Mouse (Mus musculus): Measurements from ENCODE around the gene Mpv17. TPM values are rescaled to one million over a fixed set of nuclear protein-coding genes. Genes with fewer than 3 reads are reported as not detected.

Mpv17 gene
- polyA plus RNA-seq (2015; fragmentation: Nextera tagmentation; extraction: Ambion mirVana): 77.0 and 83.6 TPM in 2 replicates

DNA sequence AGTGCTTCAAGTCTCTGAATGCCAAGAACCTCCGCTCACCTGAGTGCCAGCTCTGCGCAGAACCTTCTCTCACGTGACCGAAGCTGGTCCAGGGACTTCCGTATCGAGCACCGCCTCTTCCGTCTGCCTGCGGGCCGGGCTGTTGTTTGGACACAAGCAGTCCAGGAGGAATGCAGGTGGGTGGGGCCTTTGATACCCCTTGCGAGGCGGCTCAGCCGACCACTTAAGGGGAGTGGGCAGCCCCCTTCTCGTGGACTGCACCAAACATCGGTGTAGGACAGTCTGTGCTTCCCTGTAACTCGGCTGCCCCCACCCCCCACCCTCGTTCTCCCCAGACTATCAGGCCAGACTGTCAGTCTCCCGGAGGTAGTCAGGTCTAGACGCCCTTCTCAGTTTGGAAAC lies at the start of gene Mpv17:
Gene Mpv17 (minus strand): TSS at position 100 of the 402 bp plus-strand sequence.
- Histone ChIP-seq H3K4me1 (replicated peaks) (peaks cover 26% of the 10 kb centered on the region), H3K9ac (peak within 1 kb of the TSS; percentile 68), H3K36me3 (peaks cover 37% of the 10 kb centered on the region), H3K27ac (peak within 1 kb of the TSS; percentile 78), H3K4me2 (peak within 1 kb of the TSS; percentile 79), H3K9me3 (replicated peaks) (no peaks in the 10 kb centered on the region), H3K27me3 (no peaks in the 10 kb centered on the region), H3K4me3 (peak within 1 kb of the TSS; percentile 77)
- peak; percentile 93 for ATAC-seq (replicated peaks; ENCODE audit: insufficient number of reproducible peaks, insufficient read depth, low FRiP score, low read depth)
- under 1% methylated on average over 19 of the region's 19 CpGs for WGBS

DNA sequence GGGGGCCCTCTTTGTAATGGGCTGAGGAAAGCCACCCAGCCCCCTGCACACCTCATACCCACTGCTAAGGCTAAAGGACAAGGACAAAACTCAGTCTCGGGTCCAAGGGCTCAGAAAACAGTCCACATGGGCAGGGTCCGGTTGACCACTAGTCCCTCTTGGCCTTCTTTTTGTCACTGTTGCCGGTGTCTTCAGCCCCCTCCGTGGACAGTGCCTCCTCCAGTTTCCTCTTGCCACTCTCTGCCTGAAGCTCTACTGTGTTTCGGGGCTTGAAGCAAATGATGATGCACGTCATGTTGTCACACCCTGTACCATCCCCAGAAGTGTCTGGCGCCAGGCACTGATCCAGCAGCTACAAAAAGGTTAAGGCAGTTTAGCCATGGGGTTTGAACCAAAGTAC lies 48.9 kb upstream of the Mpv17 start:
- Histone ChIP-seq H3K4me1 (replicated peaks) (peaks cover 25% of the 10 kb centered on the region), H3K9me3 (replicated peaks) (no peaks in the 10 kb centered on the region; the same call in 1 of the 2 replicates), H3K36me3 (peaks cover 74% of the 10 kb centered on the region), H3K27ac (peak overlapping the region; percentile 78), H3K4me2 (peak overlapping the region; percentile 77), H3K27me3 (no peaks in the 10 kb centered on the region), H3K9ac (no peak overlapping the region), H3K4me3 (peak overlapping the region; percentile 74)
- 85% methylated on average over 7 of the region's 7 CpGs for WGBS
- ATAC-seq (replicated peaks; ENCODE audit: insufficient number of reproducible peaks, insufficient read depth, low FRiP score, low read depth): no peak

DNA sequence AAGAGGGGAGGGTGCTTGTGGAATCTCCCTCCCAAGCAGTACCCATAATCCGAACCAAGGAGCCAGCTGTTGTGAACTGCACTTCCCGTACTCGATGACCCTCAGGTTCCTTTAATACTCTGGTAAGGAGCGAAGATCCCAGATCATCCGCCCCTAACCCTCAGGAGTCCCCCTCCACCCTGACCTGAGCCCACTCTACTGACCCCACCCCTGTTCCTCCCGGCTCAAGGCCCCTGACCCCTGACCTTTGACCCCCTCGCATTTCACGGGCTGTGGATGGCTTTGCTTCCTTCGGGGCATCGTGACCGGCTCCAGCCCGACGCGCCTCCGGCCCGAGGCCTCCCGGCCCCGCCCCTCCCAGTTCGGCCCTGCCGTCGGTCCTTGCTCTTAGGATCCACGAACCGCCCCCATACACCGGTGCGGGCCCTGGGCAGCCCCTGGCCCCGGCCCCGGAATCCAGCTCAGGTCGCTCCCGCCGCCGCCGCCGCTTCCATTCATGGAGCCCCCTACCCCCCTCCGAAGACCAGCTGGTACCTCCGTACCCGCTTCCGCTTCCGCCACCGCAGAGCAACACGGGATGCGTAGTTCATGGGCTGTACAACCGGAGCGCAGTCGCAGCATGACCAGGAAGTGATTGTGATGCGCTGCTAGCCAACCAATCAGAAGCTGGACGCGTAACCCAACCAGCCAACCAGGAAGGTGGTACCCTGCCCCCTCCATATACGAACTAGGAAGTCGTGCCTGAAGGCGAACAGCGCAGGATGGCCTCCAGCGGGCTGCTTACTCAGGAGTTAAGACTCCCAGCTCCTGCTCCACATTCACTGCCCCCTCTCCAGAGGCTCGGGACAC lies 47.9 kb upstream of the Mpv17 start, which contains the start of gene Zfp513:
Gene Zfp513 (minus strand): TSS at position 562 of the 849 bp plus-strand sequence.
- peak; percentile 97 for ATAC-seq (replicated peaks; ENCODE audit: insufficient number of reproducible peaks, insufficient read depth, low FRiP score, low read depth)
- Histone ChIP-seq H3K4me1 (replicated peaks) (peaks cover 25% of the 10 kb centered on the region), H3K4me3 (peak within 1 kb of the TSS; percentile 74), H3K9me3 (replicated peaks) (no peaks in the 10 kb centered on the region; the same call in 1 of the 2 replicates), H3K4me2 (peak within 1 kb of the TSS; percentile 77), H3K36me3 (peaks cover 74% of the 10 kb centered on the region), H3K9ac (peak within 1 kb of the TSS; percentile 82), H3K27ac (peak within 1 kb of the TSS; percentile 78), H3K27me3 (no peaks in the 10 kb centered on the region)
- WGBS: under 1% methylated on average over 53 of the region's 53 CpGs

DNA sequence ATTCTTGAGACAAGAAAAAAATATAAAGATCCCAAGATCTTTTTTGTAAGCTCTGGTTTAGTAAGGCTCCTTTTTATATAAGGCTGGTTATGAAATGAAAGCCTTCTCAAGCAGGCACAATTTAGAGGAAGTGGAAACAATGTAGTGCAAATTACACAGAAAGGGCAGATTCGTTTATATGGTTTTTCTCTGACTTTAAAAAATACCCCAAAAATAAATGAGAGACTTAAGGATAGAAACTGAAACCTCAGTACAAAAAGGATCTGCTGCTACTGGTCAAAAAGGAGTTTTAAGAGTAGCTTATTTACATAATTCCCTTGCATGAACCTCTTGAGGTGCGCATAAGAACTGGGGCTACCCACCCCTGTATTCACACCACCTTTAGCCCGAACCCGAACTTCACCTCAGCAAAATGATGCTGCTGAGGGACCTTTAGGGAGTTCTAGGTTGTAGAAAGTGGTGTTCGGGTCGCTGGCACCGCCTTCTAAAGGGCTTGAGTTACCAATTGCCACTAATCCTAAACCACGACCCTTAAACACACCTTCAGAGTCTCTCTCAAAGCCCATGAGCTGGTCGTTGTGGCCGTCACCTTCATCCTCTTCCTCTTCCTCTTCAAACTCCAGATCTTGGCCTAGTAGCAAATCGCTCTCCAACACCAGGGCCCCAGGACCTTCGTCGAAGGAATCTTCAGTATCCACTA lies 47.1 kb upstream of the Mpv17 start:
- peak overlapping the region; percentile 74 for H3K4me2 ChIP-seq

DNA sequence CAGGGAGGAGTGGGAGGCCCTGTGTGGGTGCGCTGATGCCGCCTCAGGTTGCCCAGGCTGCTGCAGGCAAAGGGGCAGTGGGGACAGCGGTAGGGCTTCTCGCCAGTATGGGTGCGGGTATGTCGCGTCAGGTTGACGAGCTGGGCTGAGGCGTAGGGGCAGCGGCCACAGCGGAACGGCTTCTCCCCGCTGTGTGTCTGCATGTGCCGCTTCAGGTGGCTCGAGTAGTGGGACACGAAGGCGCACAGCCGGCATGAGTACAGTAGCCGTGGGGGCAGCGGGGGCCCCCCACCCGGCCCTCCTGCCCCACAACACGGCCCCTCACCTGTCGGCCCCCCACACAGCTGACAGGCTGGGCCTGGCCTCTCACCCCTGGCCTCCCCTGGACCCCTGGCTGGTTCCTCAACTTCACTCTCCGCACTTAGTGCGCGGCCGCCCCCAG lies 46.3 kb upstream of the Mpv17 start:
- H3K4me1 ChIP-seq (replicated peaks): peaks cover 25% of the 10 kb centered on the region
- peak overlapping the region; percentile 74; the same call in 1 of the 2 replicates for H3K4me3 ChIP-seq
- ATAC-seq (replicated peaks; ENCODE audit: insufficient number of reproducible peaks, insufficient read depth, low FRiP score, low read depth): no peak
- H3K9ac ChIP-seq: 0 out of 2 replicates have a peak overlapping the region, but pooled peaks have one; percentile 82
- no peaks in the 10 kb centered on the region for H3K27me3 ChIP-seq
- H3K36me3 ChIP-seq: peaks cover 77% of the 10 kb centered on the region
- no peak overlapping the region for H3K27ac ChIP-seq
- H3K9me3 ChIP-seq (replicated peaks): no peaks in the 10 kb centered on the region; the same call in 1 of the 2 replicates
- 84% methylated on average over 27 of the region's 27 CpGs for WGBS
- H3K4me2 ChIP-seq: peak overlapping the region; percentile 74

More for the DNA sequence above, 47.1 kb upstream of the Mpv17 start:
- H3K36me3 ChIP-seq: peaks cover 76% of the 10 kb centered on the region
- H3K4me1 ChIP-seq (replicated peaks): peaks cover 25% of the 10 kb centered on the region
- H3K4me3 ChIP-seq: peak overlapping the region; percentile 74
- H3K9ac ChIP-seq: peak overlapping the region; percentile 82
- ATAC-seq (replicated peaks; ENCODE audit: insufficient number of reproducible peaks, insufficient read depth, low FRiP score, low read depth): no peak
- 15% methylated on average over 13 of the region's 13 CpGs for WGBS
- peak overlapping the region; percentile 72 for H3K27ac ChIP-seq
- H3K9me3 ChIP-seq (replicated peaks): no peaks in the 10 kb centered on the region; the same call in 1 of the 2 replicates
- no peaks in the 10 kb centered on the region for H3K27me3 ChIP-seq

DNA sequence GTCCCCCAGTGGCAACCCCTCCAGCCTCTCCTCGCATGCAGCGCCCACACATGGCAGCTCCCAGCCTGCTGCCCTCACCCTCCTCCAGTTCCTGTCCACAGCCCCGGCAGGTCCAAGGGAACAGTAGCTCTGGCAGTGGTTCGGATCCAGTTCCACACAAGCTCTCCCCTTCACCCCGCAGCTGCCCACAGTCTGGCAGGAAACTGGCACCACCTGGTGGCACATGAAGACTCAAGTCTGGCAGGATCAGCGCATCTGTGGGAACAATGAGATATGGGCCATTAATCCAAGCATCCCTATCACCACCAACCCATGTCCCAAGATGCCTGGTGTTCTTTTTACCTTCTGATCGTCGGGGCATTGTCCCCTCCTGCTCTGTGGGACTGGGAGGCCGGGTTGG lies 45.8 kb upstream of the Mpv17 start:
- WGBS: 81% methylated on average over 9 of the region's 9 CpGs
- H3K9ac ChIP-seq: no peak overlapping the region
- H3K4me3 ChIP-seq: 0 out of 2 replicates have a peak overlapping the region, but pooled peaks have one; percentile 74

DNA sequence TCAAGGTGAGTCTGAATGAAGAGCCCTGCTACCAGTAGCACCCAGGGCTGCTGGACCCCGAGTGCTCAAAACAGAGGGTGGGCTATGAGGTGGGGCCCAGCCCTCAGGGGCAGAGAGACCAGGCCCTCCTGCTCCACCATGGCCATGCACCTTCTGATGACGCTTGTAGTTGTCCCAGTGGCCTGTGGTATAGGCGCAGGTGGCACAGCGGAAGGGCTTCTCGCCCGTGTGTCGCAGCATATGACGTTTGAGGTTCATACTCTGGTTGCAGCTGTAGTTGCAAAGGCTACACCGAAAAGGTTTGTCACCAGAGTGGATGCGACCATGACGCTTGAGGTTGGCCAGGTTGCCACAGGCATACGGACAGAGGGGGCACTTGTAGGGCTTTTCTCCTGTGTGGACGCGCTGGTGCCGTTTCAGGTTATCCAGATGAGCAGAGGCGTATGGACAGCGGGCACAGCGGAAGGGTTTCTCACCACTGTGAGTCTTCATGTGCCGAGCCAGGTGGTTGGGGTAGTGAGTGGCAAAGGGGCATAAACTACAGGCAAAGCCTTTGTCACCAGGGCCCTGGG lies 45.4 kb upstream of the Mpv17 start:
- Histone ChIP-seq H3K36me3 (peaks cover 77% of the 10 kb centered on the region), H3K4me2 (no peak overlapping the region), H3K4me3 (no peak overlapping the region), H3K9ac (no peak overlapping the region), H3K27ac (no peak overlapping the region), H3K9me3 (replicated peaks) (no peaks in the 10 kb centered on the region; the same call in 1 of the 2 replicates), H3K27me3 (no peaks in the 10 kb centered on the region), H3K4me1 (replicated peaks) (peaks cover 29% of the 10 kb centered on the region)
- WGBS: 90% methylated on average over 19 of the region's 19 CpGs
- no peak for ATAC-seq (replicated peaks; ENCODE audit: insufficient number of reproducible peaks, insufficient read depth, low FRiP score, low read depth)

More for the DNA sequence above, 45.8 kb upstream of the Mpv17 start:
- Histone ChIP-seq H3K27me3 (no peaks in the 10 kb centered on the region), H3K4me2 (no peak overlapping the region), H3K9me3 (replicated peaks) (no peaks in the 10 kb centered on the region; the same call in 1 of the 2 replicates), H3K36me3 (peaks cover 77% of the 10 kb centered on the region), H3K4me1 (replicated peaks) (peaks cover 25% of the 10 kb centered on the region), H3K27ac (no peak overlapping the region)
- ATAC-seq (replicated peaks; ENCODE audit: insufficient number of reproducible peaks, insufficient read depth, low FRiP score, low read depth): no peak

DNA sequence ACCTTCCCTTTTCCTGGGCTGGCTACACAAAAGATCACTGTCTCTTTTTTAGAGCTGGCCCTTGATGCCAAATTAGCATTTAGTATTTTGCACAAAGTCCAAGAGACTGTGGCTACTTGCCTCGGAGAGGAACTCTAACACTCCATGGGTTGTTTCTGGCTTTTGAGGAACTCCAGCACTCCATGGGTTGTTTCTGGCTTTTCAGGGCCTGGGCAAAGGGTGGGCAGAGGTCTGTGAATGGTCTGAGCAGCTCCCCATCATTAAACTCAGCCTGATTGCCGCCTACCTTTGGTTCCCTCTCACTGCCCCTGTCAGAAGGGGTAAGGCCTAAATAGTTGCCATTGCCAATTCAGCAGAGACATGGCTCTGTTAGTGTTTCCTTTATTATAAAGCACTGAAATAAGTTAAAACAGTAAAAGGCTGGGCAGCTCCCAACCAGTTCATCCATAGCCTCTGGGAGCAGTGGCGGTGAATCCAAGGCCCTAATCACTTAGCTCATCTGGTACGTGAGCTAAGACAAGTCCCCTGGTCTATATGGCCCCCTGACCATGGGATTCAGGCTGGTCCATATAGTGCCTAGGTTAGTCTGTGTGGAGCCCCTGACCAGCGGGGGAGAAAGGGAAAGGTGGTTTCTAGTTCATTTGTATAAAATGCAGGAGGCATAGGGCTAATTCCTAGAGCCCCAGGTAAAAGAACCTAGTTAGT lies 44.7 kb upstream of the Mpv17 start:
- H3K9me3 ChIP-seq (replicated peaks): no peaks in the 10 kb centered on the region; the same call in 1 of the 2 replicates
- no peak overlapping the region for H3K4me2 ChIP-seq
- H3K36me3 ChIP-seq: peaks cover 71% of the 10 kb centered on the region
- H3K27ac ChIP-seq: no peak overlapping the region
- ATAC-seq (replicated peaks; ENCODE audit: insufficient number of reproducible peaks, insufficient read depth, low FRiP score, low read depth): no peak
- H3K27me3 ChIP-seq: no peaks in the 10 kb centered on the region
- WGBS: 84% methylated on average over 5 of the region's 5 CpGs
- H3K4me1 ChIP-seq (replicated peaks): peaks cover 35% of the 10 kb centered on the region
- H3K9ac ChIP-seq: no peak overlapping the region
- no peak overlapping the region for H3K4me3 ChIP-seq

DNA sequence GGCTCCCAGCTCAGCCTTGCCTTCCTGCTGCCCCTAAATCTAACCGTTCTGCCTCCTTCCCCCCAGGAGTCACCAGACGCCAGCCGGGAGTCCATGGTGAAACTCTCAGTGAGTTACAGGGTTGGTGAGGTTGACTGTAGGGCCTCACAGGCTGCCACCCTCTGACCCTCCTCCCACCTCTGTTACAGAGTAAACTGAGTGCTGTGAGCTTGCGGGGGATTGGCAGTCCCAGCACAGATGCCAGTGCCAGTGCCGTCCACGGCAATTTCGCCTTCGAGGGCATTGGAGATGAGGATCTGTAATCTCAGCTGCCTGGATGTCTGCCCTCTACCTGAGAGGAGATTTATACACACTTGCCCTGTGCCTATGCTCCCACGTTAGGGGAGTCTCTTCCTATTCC lies 44.1 kb upstream of the Mpv17 start:
- Histone ChIP-seq H3K27ac (no peak overlapping the region), H3K27me3 (no peaks in the 10 kb centered on the region), H3K4me3 (no peak overlapping the region), H3K4me1 (replicated peaks) (peaks cover 36% of the 10 kb centered on the region), H3K36me3 (peaks cover 66% of the 10 kb centered on the region), H3K9ac (no peak overlapping the region), H3K9me3 (replicated peaks) (no peaks in the 10 kb centered on the region; the same call in 1 of the 2 replicates), H3K4me2 (no peak overlapping the region)
- ATAC-seq (replicated peaks; ENCODE audit: insufficient number of reproducible peaks, insufficient read depth, low FRiP score, low read depth): no peak
- WGBS: 76% methylated on average over 9 of the region's 9 CpGs

DNA sequence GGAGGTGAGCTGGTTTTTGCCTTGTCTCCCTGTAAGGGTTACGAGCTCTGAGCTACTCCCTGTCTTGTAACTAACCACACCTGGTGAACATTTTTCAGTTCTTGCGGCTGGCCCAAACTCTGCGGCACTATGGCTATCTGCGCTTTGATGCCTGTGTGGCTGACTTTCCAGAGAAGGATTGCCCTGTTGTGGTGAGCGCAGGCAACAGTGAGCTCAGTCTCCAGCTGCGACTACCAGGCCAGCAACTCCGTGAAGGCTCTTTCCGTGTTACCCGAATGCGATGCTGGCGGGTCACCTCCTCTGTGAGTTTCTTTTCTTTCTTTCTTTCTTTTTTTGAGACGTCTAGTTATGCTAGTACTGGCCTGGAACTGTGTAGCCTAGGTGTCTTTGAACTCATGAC lies 43.0 kb upstream of the Mpv17 start:
- Histone ChIP-seq H3K4me3 (no peak overlapping the region), H3K27me3 (no peaks in the 10 kb centered on the region), H3K9ac (no peak overlapping the region), H3K4me1 (replicated peaks) (peaks cover 32% of the 10 kb centered on the region), H3K27ac (no peak overlapping the region), H3K4me2 (no peak overlapping the region), H3K36me3 (peaks cover 62% of the 10 kb centered on the region), H3K9me3 (replicated peaks) (no peaks in the 10 kb centered on the region; the same call in 1 of the 2 replicates)
- WGBS: 93% methylated on average over 12 of the region's 12 CpGs
- ATAC-seq (replicated peaks; ENCODE audit: insufficient number of reproducible peaks, insufficient read depth, low FRiP score, low read depth): no peak
